Mouse (Mus musculus) neutrophil, adult 5-6 weeks (primary cell): Measurements from ENCODE around the gene Gsdma2. TPM values are rescaled to one million over a fixed set of nuclear protein-coding genes. Genes with fewer than 3 reads are reported as not detected.
"Not testable (repeated sequence)": the region's sequence is repeated elsewhere in the genome, so short reads cannot be mapped to it uniquely, and the experiment has no call there.

ENCODE experiments used
- ATAC-seq: fragments of 151-379, 151-347 bp; 2 replicates; pipeline ENCODE4 v1.8.0; 2017; ENCODE audit warnings: mild to moderate bottlenecking, moderate TSS enrichment; ENCODE audit not compliant: insufficient number of reproducible peaks, poor library complexity, low FRiP score, severe bottlenecking; ENCODE audit errors: extremely low read depth
- total RNA-seq: library from RNA; stranded (forward); fragments of 200-1000 nt; gene quantifications from 2 replicates; pipeline ENCODE4 v1.2.3, GENCODE M21; 2017

Gsdma2 gene
- not detected in 2 replicates for total RNA-seq

DNA sequence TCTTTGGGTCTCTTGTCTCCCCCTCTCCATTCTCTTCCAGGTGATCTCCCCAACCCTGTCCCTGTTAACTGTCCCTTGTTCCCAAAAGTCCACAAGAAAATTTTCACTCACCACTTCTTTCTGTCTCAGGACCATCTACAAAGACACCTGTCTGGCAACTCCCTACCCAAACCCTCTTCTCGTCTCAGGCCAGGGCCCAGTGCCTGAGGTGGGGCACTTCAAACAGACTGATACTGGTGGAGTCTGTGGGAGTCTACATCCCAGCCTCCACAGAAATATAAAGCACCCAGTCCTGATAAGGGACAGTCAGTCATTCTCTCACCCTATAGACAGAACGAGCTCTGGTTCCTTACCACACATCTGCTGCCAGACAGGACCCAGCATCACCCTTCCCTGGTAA, at the start of gene Gsdma2:
Gene Gsdma2, plus strand, starts transcription at position 301 of the 400 bp plus-strand sequence.
- no peak for ATAC-seq

DNA sequence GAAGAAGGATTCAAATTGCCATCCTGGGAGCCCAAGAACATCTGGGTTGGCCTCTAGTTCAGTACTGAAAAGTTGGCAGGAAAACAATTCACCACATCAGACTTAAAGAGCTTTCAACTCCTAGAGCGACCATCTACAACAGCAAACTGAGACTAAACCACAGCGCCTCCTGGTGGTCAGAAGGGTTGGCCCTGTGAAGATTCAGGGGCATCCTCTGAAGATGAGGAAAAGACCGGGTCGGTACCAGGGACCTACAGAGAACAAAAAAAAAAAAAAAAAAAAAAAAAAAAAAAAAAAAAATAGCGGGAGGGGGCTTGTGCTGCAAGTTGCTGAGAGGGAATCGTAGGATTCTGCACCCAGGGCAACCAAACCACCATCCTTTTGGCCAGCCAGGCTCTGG, 49.2 kb upstream of the Gsdma2 start:
- peak; percentile 83 for ATAC-seq

DNA sequence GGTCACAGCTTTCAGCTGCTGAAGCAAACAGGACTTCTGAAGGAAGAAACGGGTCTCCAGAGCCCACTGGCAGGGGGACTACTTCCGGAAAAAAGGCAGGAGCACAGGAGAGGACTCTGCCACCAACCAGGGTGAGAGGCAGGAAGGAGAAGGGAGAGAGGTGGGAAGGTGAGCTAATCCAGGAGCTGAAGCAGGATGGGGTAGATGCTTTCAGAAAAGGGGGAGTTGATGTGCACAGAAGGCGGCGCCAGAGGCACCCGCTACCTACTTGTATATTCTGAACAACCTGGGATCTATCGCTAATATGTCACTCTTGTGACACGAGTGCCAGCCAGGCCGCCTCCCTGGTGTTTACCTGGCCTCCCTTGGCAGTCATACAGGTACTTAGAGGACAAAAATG, 48.6 kb upstream of the Gsdma2 start, which contains the start of gene Lrrc3c:
Gene Lrrc3c, plus strand, starts transcription at position 301 of the 400 bp plus-strand sequence.
- ATAC-seq: no peak

DNA sequence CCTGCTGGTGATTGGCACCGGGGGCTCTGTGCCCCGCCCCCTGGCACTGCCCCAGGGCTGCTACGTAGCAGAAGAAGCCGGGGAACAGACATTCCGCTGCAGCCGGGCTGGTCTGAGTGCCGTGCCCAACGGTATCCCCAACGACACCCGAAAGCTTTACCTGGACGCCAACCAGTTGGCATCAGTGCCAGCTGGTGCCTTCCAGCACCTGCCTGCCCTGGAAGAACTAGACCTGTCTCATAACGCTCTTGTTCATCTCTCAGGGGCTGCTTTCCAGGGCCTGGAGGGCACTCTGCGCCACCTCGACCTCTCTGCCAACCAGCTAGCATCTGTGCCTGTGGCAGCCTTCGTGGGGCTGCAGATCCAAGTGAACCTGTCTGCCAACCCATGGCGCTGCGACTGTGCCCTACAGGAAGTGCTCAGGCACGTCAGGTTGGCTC, 47.7 kb upstream of the Gsdma2 start:
- no peak for ATAC-seq

DNA sequence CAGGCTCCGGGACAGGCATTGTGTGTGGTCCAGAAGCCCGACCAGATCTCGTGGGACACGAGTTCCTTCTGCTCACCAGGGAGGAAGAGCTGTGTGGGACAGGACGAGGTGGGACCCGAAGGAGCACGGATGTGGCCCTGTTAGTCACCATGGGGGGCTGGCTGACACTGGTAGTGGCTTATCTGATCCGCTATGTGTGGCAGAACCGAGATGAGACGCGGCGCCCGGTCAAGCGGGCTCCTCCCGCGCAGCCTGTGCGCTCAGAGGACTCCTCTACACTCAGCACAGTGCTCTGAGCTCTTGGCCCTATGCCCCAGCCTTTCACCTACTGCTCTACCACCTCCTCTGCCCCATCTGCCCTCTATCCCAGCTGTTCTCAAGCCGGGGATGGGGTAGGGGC, 47.3 kb upstream of the Gsdma2 start:
- no peak for ATAC-seq

DNA sequence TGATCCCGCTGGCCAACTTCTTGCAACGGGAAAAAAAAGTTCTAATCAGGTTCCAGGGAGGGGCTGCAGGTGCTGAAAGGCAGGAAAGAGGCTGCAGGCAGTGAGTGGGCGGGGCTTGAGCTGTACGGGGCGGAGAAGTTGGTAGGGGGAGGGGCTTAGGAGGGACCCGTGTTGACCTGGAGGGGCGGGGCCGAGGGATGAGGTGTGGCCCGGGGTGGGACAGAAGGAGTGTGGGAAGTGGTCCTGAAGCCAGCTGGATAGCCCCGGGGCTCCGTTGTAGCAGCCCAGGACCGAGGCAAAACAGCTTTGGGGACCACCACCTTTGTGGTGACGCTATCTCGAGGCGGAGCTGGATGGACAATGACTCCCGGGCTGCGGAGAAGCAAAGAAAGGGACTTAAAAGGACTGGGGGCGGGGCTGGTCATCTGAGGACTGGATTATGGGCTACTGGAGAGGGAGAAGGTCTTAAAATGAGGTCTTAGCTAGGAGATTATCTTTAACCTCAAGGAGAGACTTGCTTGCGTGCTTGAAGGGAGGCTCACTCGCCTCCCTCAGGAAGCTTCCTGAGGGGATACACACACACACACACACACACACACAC, 44.4 kb upstream of the Gsdma2 start:
- no peak for ATAC-seq

DNA sequence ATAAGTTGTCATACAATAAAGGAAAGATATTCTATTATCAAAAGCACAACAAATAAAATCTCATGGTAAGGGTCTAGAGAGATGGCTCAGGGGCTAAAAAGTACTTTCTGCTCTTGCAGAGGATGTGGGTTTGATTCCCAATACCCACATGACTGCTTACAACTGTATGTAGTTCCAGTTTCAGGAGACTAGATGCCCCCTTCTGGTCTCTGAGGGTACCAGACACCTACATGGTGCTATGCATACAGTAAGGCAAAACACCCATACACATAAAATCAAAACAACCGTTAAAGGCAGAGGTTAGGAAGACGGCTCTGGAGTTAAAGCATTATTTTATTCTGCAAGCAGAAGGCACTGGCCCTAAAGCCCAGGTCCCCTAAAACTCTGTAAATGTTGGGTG, 42.6 kb upstream of the Gsdma2 start:
- ATAC-seq: no peak

DNA sequence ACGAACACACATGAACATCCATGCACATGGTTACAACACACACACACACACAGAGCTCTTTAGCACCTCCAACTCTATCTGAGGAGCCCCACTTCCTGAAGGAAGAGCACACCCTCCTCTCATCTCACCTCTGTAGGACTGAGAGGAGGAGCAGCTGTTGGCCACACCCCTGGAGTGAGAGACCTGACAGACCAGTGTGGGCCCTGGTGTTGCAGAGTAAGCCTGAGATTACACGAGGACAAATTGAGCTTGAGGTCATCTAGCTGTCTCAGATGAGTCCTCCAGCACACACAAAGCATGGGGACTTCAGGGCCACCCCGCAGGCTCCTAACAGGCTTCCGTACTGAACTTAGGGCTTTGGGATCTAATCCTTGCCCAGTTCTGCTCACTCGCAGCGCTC, 41.6 kb upstream of the Gsdma2 start:
- ATAC-seq: not testable (repeated sequence)

DNA sequence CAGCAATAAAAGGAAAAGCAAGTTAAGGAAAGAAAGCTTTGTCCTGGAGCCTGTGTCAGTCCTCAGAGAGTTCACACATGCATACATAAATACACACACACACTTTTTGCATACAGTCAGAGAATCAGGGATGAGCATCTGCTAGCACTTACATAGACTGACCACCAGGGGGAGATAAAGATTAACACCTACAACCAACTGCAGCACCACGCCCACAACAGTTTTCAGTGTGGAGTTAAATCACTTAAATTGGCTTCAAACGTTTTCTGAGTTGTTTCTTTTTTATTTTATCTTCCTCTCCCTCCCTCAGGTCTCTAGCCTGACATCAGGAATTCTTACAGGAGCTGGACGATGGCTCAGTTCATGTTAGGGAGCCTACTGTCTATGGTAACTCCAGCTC, 39.8 kb upstream of the Gsdma2 start:
- ATAC-seq: peak; percentile 86

DNA sequence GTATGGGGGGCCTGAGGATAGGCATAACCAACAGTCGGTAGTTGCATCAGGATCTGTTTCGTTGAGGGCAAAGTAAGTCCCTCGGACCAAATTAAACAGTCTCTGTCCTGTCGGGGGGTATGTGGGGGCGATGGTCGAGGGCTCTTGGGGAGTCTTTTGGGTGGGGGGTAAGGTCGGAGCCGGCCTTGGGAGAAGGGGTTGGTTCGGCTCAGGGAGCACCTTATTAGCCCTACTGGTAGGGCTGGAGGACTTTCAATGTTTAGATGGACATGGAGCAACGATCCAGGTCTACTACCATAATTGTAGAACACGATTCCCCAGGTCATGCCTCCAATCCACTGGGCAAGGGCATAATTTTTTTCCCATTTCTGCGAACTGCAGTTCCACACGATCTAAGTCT, 25.8 kb upstream of the Gsdma2 start:
- no peak for ATAC-seq

DNA sequence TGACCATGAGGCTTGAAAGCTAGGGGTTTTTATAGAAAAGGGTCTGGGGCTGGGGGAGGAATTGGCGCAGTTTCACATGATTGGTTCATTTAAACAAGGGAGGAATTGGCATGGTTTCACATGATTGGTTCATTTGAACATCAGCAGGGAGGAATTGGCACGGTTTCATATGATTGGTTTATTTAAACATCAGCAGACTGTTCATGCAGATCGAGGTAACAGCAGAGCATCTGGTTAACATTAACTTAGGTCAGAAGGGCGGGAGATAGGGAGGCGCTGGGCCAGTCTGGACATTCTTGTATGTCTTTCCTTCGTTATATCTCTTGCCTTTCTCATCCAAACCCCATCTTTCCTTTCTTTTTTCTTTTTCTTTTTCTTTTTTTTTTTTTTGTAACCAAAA, 22.6 kb upstream of the Gsdma2 start:
- ATAC-seq: not testable (repeated sequence)

DNA sequence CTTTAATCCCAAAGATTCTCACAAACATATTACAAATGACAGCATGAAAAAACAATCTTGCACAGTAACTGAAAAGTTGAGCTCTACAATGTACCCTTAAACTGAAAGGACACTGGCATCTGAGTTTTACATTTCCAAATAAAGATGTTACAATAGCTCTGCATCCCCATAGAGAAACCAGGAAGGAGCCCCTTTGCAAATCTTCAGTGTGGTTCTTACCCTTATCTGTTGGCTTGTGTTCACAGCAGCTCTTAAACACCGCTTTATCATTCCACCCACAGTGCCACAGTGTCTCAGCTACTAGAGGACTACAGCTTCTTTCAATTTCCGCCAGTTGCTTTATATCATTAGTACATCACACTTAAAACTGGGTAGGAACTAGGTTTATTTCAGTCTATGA, 22.2 kb upstream of the Gsdma2 start:
- not testable (repeated sequence) for ATAC-seq

DNA sequence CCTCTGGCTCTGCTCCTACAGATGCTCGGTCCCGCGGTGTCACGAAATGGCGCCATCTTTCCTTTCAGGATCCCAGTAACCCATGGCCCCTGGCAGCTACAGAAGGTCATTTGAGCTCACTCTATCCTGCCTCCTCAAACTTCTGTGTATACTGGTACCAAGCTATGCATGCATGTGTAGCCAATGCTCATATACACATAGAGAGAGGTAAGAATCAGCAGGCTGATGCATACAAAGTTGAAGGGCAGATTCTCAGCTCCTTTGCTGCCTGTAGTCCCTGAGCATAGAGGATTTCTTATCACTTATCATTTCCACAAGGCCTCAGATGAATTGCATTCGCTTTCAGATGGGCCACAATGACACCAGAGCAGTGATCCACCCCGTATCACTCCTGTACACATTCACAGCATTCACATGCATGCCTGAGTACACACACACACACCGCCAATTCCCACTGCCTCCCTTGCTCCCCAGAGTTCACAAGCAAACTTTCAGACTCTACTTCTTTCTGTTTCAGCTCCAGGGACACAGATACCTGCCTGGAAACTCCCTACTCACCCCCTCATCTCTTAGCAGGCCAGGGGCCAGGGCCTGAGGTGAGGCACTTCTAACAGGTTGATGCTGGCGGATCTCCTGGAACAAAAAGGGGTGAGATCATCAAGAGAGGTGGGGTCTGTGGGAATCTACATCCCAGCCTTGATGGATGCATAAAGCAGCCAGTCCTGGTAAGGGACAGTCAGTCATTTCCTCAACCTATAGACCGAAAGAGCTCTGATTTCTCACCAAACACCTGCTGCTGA, 20.7 kb upstream of the Gsdma2 start, which contains the start of the genes Gm12355 and Gsdma3:
Gene Gm12355, minus strand, starts transcription at position 51 of the 800 bp plus-strand sequence.
Gene Gsdma3, plus strand, starts transcription at position 750 of the 800 bp plus-strand sequence.
- ATAC-seq: no peak

DNA sequence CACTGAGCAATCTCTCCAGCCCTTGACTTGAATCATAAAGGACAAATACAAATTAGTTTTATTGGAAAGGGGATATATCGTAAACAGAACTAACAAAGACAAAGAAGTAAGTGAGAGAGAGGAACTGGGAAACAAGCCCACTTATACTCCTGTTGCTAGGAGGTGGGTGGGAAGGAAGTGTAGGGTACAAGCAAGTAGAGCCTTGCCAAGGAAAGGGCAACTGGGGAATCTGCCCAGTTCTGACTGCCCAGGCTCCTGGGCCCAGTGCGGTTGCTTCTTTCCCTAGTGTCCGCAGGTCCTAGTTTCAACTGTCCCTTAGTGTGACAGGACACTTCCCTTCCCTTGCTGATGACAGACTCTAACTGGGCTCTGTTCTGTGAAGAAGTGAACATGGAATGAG, 17.9 kb upstream of the Gsdma2 start:
- no peak for ATAC-seq

DNA sequence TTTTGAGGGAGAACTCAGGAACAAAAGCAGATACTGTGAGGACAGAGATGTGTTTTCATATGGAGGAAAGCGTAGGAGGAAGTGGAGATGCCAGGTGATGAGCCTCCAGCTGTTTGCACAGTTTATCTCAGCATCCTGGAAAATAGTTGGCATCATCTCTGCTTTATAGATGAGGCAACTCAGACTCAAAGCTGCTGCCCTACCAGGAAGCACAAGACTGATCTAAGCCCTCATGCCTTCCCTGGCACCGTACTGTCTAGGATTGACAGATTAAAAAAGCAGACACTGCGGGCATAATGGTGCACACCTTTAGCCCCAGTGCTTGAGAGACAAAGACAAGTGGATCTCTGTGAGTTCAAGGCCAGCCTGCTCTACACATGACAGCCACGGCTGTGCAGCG, 15.9 kb upstream of the Gsdma2 start:
- no peak for ATAC-seq

DNA sequence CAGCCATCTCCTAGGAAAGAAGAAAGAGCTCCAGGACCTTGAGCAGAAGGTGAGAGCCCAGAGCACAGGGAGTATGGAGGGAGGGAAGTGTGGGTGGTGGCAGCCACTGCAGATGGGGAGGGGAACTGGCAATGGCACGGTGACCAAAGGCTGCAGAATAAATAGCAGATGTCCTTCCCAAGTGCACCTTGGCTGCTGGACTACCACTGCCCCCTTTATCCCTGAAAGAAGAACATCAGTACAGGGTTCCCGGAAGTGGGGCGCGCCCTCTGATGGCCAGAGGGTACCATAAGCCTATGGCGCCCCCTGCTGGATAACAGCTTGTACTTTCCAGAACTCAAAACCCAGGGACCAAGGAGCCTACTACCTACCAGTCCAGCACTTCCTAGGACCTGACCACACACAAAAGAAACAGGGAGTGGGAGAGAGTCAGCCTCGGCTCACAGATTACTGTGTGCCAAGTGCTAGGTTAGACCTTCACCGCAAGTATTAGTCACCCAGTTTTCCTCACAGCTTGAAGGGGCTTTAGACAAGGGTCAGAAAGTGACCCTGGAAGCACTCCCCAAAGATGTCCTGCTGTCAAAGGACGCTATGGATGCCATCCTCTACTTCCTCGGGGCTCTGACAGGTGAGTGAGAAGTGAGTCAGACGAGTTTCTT, 11.1 kb upstream of the Gsdma2 start:
- peak; percentile 90 for ATAC-seq

DNA sequence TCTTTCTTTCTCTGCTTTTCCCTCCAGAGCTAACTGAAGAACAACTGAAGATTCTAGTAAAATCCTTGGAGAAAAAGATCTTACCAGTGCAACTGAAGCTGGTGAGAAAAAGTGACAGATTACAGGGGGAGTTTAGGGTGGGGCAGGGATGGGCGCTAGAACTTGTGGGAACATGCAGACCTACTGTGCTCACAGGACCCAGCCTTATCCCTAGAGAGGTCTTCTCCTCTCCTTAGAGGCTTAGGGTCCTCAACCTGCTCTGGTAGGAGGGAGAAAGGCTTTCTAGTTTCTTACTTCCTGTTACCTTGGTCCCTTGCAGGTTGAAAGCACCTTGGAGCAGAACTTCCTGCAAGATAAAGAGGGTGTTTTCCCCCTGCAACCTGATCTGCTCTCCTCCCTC, 9.1 kb upstream of the Gsdma2 start:
- ATAC-seq: no peak

DNA sequence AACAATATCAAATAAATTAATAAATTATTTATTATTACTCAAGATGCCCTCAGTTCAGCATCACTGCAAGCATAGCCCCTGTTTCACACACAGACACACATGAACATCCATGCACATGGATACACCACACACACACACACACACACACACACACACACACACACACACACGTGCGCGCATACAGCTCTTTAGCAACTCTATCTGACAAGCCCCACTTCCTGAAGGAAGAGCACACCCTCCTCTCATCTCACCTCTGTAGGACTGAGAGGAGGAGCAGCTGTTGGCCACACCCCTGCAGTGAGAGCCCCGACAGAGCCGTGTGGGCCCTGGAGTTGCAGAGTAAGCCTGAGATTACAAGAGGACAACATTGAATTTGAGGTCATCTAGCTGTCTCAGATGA, 6.5 kb upstream of the Gsdma2 start:
- ATAC-seq: no peak

DNA sequence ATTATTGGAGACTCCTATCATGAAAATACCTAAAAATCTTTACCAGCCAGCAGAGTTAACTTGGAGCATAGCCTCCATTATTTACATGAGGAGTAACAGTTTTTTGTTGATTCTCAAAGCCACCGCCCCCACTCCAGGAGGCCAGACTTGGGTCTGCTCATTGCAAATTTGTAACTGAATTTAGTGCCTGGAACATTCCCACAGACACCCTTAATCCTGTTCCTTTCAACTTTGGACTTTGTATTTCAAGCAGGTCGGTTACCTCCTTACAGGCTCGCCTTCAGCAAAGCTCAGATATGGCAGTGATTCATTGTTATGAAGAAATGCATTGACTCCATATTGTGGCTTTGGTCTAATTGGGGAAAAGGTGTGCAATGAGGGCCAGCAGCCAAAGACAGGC, 1.8 kb upstream of the Gsdma2 start:
- ATAC-seq: no peak

DNA sequence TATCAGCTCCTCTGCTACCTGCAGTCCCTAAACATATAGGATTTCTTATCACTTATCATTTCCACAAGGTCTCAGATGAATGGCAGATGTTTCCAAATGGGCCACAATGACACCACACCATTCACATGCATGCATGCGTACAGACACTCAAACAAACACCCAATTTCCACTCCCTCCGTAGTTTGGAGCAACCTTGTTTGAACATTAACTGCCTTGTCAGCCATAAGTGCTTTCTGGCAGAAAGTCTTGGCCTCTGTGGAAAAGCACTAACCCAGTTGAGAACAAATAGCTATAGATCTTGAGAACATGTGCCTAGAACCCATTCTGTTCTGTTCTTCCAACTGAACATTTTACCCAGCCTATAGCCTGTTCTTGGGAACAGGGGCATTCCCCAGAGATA, 613 bp upstream of the Gsdma2 start:
- no peak for ATAC-seq
